Mouse (Mus musculus): ENCODE measurements at regions not wholly inside any gene's neighbourhood (a gene's known extent, or its start where the extent isn't known, plus 50 kb on each side); places are given as distances from the start of the nearest gene placed in this dataset.

GRCm38 (mm10) chr2:128473997-128474396 is 117.0 kb upstream of the Spdye4c start:
- no peak overlapping the region for H3K4me3 ChIP-seq (ENCODE audit: insufficient read depth in 1 of 2, low read depth in 1 of 2, low read length in 2 of 2, poor library complexity in 1 of 2, severe bottlenecking in 1 of 2)
- no peaks in the 10 kb centered on the region for H3K36me3 ChIP-seq (ENCODE audit: control insufficient read depth, insufficient read depth, low read length, poor library complexity, severe bottlenecking)
- no peak for TF ChIP-seq ZC3H11A (IDR thresholded peaks at IDR 0.05; ENCODE audit: borderline replicate concordance, low read depth, low read length)
- no peak for TF ChIP-seq MAFK (IDR thresholded peaks at IDR 0.05; ENCODE audit: insufficient read depth, low read depth, low read length)
- TF ChIP-seq ZNF384 (IDR thresholded peaks at IDR 0.05; ENCODE audit: low read depth, low read length), result no peak
- TF ChIP-seq HCFC1 (IDR thresholded peaks at IDR 0.05; ENCODE audit: borderline replicate concordance, insufficient read depth, low read length), result no peak
- TF ChIP-seq CHD2 (IDR thresholded peaks at IDR 0.05; ENCODE audit: low read depth, low read length), result no peak
- peaks cover 3 to 7% of the 10 kb centered on the region in 2 experiments; a peak in 3 of 4 replicates for H3K4me1 ChIP-seq (ENCODE audit: control insufficient read depth in 2 of 2, insufficient read depth in 2 of 2, low read length in 2 of 2, poor library complexity in 1 of 2)
- H3K27ac ChIP-seq (ENCODE audit: insufficient read depth, low read depth, low read length, poor library complexity, severe bottlenecking), result no peak overlapping the region
- no peak for DNase-seq (ENCODE audit: low read depth, low spot score)
- no peaks in the 10 kb centered on the region for H3K9me3 ChIP-seq (ENCODE audit: control insufficient read depth, insufficient read depth, low read depth, low read length)
- no peak overlapping the region for H3K9ac ChIP-seq (ENCODE audit: insufficient read depth, low read depth, low read length, poor library complexity, severe bottlenecking)
- in situ Hi-C loops (cut with MboI; ENCODE audit: low sequenced_read_pairs in 2 of 2, unreplicated experiment in 2 of 2), result no loop called here

GRCm38 (mm10) chr2:128477242-128477641 is 113.8 kb upstream of the Spdye4c start:
- no peak overlapping the region for H3K27ac ChIP-seq (ENCODE audit: insufficient read depth, low read depth, low read length, poor library complexity, severe bottlenecking)
- no peak for TF ChIP-seq CHD2 (IDR thresholded peaks at IDR 0.05; ENCODE audit: low read depth, low read length)
- no peak for TF ChIP-seq HCFC1 (IDR thresholded peaks at IDR 0.05; ENCODE audit: borderline replicate concordance, insufficient read depth, low read length)
- TF ChIP-seq MAFK (IDR thresholded peaks at IDR 0.05; ENCODE audit: insufficient read depth, low read depth, low read length), result no peak
- no peak for TF ChIP-seq ZNF384 (IDR thresholded peaks at IDR 0.05; ENCODE audit: low read depth, low read length)
- TF ChIP-seq ZC3H11A (IDR thresholded peaks at IDR 0.05; ENCODE audit: borderline replicate concordance, low read depth, low read length), result no peak
- H3K9me3 ChIP-seq (ENCODE audit: control insufficient read depth, insufficient read depth, low read depth, low read length), result no peaks in the 10 kb centered on the region
- H3K4me1 ChIP-seq (ENCODE audit: control insufficient read depth in 2 of 2, insufficient read depth in 2 of 2, low read length in 2 of 2, poor library complexity in 1 of 2), result no peaks in the 10 kb centered on the region
- no peak overlapping the region for H3K9ac ChIP-seq (ENCODE audit: insufficient read depth, low read depth, low read length, poor library complexity, severe bottlenecking)
- H3K4me3 ChIP-seq (ENCODE audit: insufficient read depth in 1 of 2, low read depth in 1 of 2, low read length in 2 of 2, poor library complexity in 1 of 2, severe bottlenecking in 1 of 2), result no peak overlapping the region
- no peaks in the 10 kb centered on the region for H3K36me3 ChIP-seq (ENCODE audit: control insufficient read depth, insufficient read depth, low read length, poor library complexity, severe bottlenecking)
- in situ Hi-C loops (cut with MboI; ENCODE audit: low sequenced_read_pairs in 2 of 2, unreplicated experiment in 2 of 2), result no loop called here
- no peak for DNase-seq (ENCODE audit: low read depth, low spot score)

GRCm38 (mm10) chr2:128491217-128491877 is 99.7 kb upstream of the Spdye4c start:
- H3K9ac ChIP-seq (ENCODE audit: insufficient read depth, low read depth, low read length, poor library complexity, severe bottlenecking), result no peak overlapping the region
- H3K9me3 ChIP-seq (ENCODE audit: control insufficient read depth, insufficient read depth, low read depth, low read length), result no peaks in the 10 kb centered on the region
- H3K27ac ChIP-seq (ENCODE audit: insufficient read depth, low read depth, low read length, poor library complexity, severe bottlenecking), result no peak overlapping the region
- in situ Hi-C loops (cut with MboI; ENCODE audit: low sequenced_read_pairs in 2 of 2, unreplicated experiment in 2 of 2), result no loop called here
- H3K36me3 ChIP-seq (ENCODE audit: control insufficient read depth, insufficient read depth, low read length, poor library complexity, severe bottlenecking), result no peaks in the 10 kb centered on the region
- DNase-seq (ENCODE audit: low read depth, low spot score), result no peak
- TF ChIP-seq ZNF384 (IDR thresholded peaks at IDR 0.05; ENCODE audit: low read depth, low read length) (no peak), ZC3H11A (IDR thresholded peaks at IDR 0.05; ENCODE audit: borderline replicate concordance, low read depth, low read length) (no peak), MAFK (IDR thresholded peaks at IDR 0.05; ENCODE audit: insufficient read depth, low read depth, low read length) (no peak), HCFC1 (IDR thresholded peaks at IDR 0.05; ENCODE audit: borderline replicate concordance, insufficient read depth, low read length) (no peak), CHD2 (IDR thresholded peaks at IDR 0.05; ENCODE audit: low read depth, low read length) (no peak)
- H3K4me3 ChIP-seq (ENCODE audit: insufficient read depth in 1 of 2, low read depth in 1 of 2, low read length in 2 of 2, poor library complexity in 1 of 2, severe bottlenecking in 1 of 2), result no peak overlapping the region
- H3K4me1 ChIP-seq (ENCODE audit: control insufficient read depth in 2 of 2, insufficient read depth in 2 of 2, low read length in 2 of 2, poor library complexity in 1 of 2), result no peaks in the 10 kb centered on the region

- H3K36me3 ChIP-seq (ENCODE audit: control insufficient read depth, insufficient read depth, low read length, poor library complexity, severe bottlenecking), result no peaks in the 10 kb centered on the region
- H3K4me3 ChIP-seq (ENCODE audit: insufficient read depth in 1 of 2, low read depth in 1 of 2, low read length in 2 of 2, poor library complexity in 1 of 2, severe bottlenecking in 1 of 2), result no peak overlapping the region
- DNase-seq (ENCODE audit: low read depth, low spot score), result no peak
- in situ Hi-C loops (cut with MboI; ENCODE audit: low sequenced_read_pairs in 2 of 2, unreplicated experiment in 2 of 2), result no loop called here
- H3K9me3 ChIP-seq (ENCODE audit: control insufficient read depth, insufficient read depth, low read depth, low read length), result no peaks in the 10 kb centered on the region
- no peak overlapping the region for H3K9ac ChIP-seq (ENCODE audit: insufficient read depth, low read depth, low read length, poor library complexity, severe bottlenecking)
- no peak overlapping the region for H3K27ac ChIP-seq (ENCODE audit: insufficient read depth, low read depth, low read length, poor library complexity, severe bottlenecking)
- no peak for TF ChIP-seq HCFC1 (IDR thresholded peaks at IDR 0.05; ENCODE audit: borderline replicate concordance, insufficient read depth, low read length)
- H3K4me1 ChIP-seq (ENCODE audit: control insufficient read depth in 2 of 2, insufficient read depth in 2 of 2, low read length in 2 of 2, poor library complexity in 1 of 2), result no peaks in the 10 kb centered on the region
Observed at GRCm38 (mm10) chr2:128493871-128494270, 97.1 kb upstream of the Spdye4c start.

GRCm38 (mm10) chr2:128497891-128498290 is 93.1 kb upstream of the Spdye4c start:
- in situ Hi-C loops (cut with MboI; ENCODE audit: low sequenced_read_pairs in 2 of 2, unreplicated experiment in 2 of 2), result no loop called here
- TF ChIP-seq HCFC1 (IDR thresholded peaks at IDR 0.05; ENCODE audit: borderline replicate concordance, insufficient read depth, low read length) (no peak), ZC3H11A (IDR thresholded peaks at IDR 0.05; ENCODE audit: borderline replicate concordance, low read depth, low read length) (no peak), CHD2 (IDR thresholded peaks at IDR 0.05; ENCODE audit: low read depth, low read length) (no peak), MAFK (IDR thresholded peaks at IDR 0.05; ENCODE audit: insufficient read depth, low read depth, low read length) (no peak), ZNF384 (IDR thresholded peaks at IDR 0.05; ENCODE audit: low read depth, low read length) (no peak)
- DNase-seq (ENCODE audit: low read depth, low spot score), result no peak
- Histone ChIP-seq H3K27ac (ENCODE audit: insufficient read depth, low read depth, low read length, poor library complexity, severe bottlenecking) (no peak overlapping the region), H3K36me3 (ENCODE audit: control insufficient read depth, insufficient read depth, low read length, poor library complexity, severe bottlenecking) (no peaks in the 10 kb centered on the region), H3K4me3 (ENCODE audit: insufficient read depth in 1 of 2, low read depth in 1 of 2, low read length in 2 of 2, poor library complexity in 1 of 2, severe bottlenecking in 1 of 2) (no peak overlapping the region), H3K4me1 (ENCODE audit: control insufficient read depth in 2 of 2, insufficient read depth in 2 of 2, low read length in 2 of 2, poor library complexity in 1 of 2) (no peaks in the 10 kb centered on the region), H3K9me3 (ENCODE audit: control insufficient read depth, insufficient read depth, low read depth, low read length) (no peaks in the 10 kb centered on the region), H3K9ac (ENCODE audit: insufficient read depth, low read depth, low read length, poor library complexity, severe bottlenecking) (no peak overlapping the region)
